8 mouse cellular contexts compared by ENCODE assay signal in genomic region chr12:79191701-79192100, GRCm38 (mm10). TPM values are rescaled to one million over a fixed set of nuclear protein-coding genes. Genes with fewer than 3 reads are reported as not detected.
DNase-seq lines count a peak whose midpoint lies in the region; ATAC-seq and TF ChIP-seq lines count a peak whose summit lies in the region.

No protein-coding gene starts in this region.

- H3K4me2 ChIP-seq in intestine, postnatal 0 days (replicated peaks; ENCODE audit: low read depth): peak overlapping the region; percentile 91
- H3K4me2 ChIP-seq in limb, embryonic 13.5 days (replicated peaks): peak overlapping the region; percentile 85
- H3K4me2 ChIP-seq in midbrain, embryonic 15.5 days: peak overlapping the region; percentile 65

- DNase-seq in 3T3-L1 (ENCODE audit: low read depth, low spot score): peak; percentile 94
- DNase-seq in adrenal gland, postnatal 14 days: peak; percentile 88
- DNase-seq in embryonic facial prominence, embryonic 10.5 days (ENCODE audit: low spot score): peak; percentile 85
- DNase-seq in spleen, adult 2 months (ENCODE audit: low read depth in 1 of 2, low spot score in 2 of 2): peak; percentile 70 to 74

- H3K4me3 ChIP-seq in embryonic facial prominence, embryonic 10.5 days: peak overlapping the region; percentile 78
- peak overlapping the region; percentile 60 for H3K4me3 ChIP-seq in intestine, postnatal 0 days (ENCODE audit: low read depth, low read length)
- peak overlapping the region; percentile 70 for H3K4me3 ChIP-seq in limb, embryonic 13.5 days
- peak overlapping the region; percentile 52 for H3K4me3 ChIP-seq in midbrain, embryonic 15.5 days
- H3K4me3 ChIP-seq in spleen, adult 2 months (ENCODE audit: extremely low read depth, insufficient read depth, insufficient read length): peak overlapping the region; percentile 65

- H3K36me3 ChIP-seq in embryonic facial prominence, embryonic 10.5 days (replicated peaks): peaks cover 19% of the 10 kb centered on the region
- H3K36me3 ChIP-seq in intestine, postnatal 0 days (ENCODE audit: control insufficient read depth, insufficient read depth): peaks cover 17% of the 10 kb centered on the region
- H3K36me3 ChIP-seq in limb, embryonic 13.5 days: peaks cover 17% of the 10 kb centered on the region
- peaks cover under 1% of the 10 kb centered on the region; the same call in 1 of the 2 replicates for H3K36me3 ChIP-seq in midbrain, embryonic 15.5 days (replicated peaks)
- H3K36me3 ChIP-seq in spleen, adult 2 months (ENCODE audit: control insufficient read depth, insufficient read depth, low read length): peaks cover 7% of the 10 kb centered on the region

- H3K27ac ChIP-seq in embryonic facial prominence, embryonic 10.5 days (replicated peaks): peak overlapping the region; percentile 82
- no peak overlapping the region; the same call in 1 of the 2 replicates for H3K27ac ChIP-seq in intestine, postnatal 0 days (ENCODE audit: low read depth, low read length)
- no peak overlapping the region for H3K27ac ChIP-seq in limb, embryonic 13.5 days
- peak overlapping the region; percentile 79 for H3K27ac ChIP-seq in midbrain, embryonic 15.5 days
- no peak overlapping the region for H3K27ac ChIP-seq in spleen, adult 2 months (ENCODE audit: insufficient read depth, low read length)

- peak; percentile 75 for TF ChIP-seq CTCF in intestine, postnatal 0 days (IDR thresholded peaks at IDR 0.05; ENCODE audit: low read depth)
- TF ChIP-seq CTCF in spleen, adult 2 months (IDR thresholded peaks at IDR 0.05; ENCODE audit: extremely low read depth, insufficient read depth, insufficient read length, insufficient replicate concordance): peak; percentile 16; the same call in 1 of the 2 replicates

- H3K9me3 ChIP-seq in embryonic facial prominence, embryonic 10.5 days: no peaks in the 10 kb centered on the region
- no peaks in the 10 kb centered on the region for H3K9me3 ChIP-seq in intestine, postnatal 0 days (ENCODE audit: control insufficient read depth)
- no peaks in the 10 kb centered on the region for H3K9me3 ChIP-seq in limb, embryonic 13.5 days
- no peaks in the 10 kb centered on the region for H3K9me3 ChIP-seq in midbrain, embryonic 15.5 days

- ATAC-seq in granulocyte monocyte progenitor cell, adult 5-6 weeks (replicated peaks; ENCODE audit: poor library complexity, severe bottlenecking): peak; percentile 89
- peak; percentile 82 for ATAC-seq in intestine, postnatal 0 days
- peak; percentile 89 for ATAC-seq in limb, embryonic 13.5 days (ENCODE audit: low FRiP score, low read depth)
- ATAC-seq in midbrain, embryonic 15.5 days (replicated peaks): peak; percentile 82

- H3K27me3 ChIP-seq in embryonic facial prominence, embryonic 10.5 days (replicated peaks; ENCODE audit: low read depth, poor library complexity, severe bottlenecking): no peaks in the 10 kb centered on the region
- H3K27me3 ChIP-seq in intestine, postnatal 0 days (replicated peaks; ENCODE audit: control insufficient read depth, insufficient read depth, low read length): no peaks in the 10 kb centered on the region
- no peaks in the 10 kb centered on the region for H3K27me3 ChIP-seq in limb, embryonic 13.5 days
- no peaks in the 10 kb centered on the region for H3K27me3 ChIP-seq in midbrain, embryonic 15.5 days (replicated peaks)
- H3K27me3 ChIP-seq in spleen, adult 2 months (ENCODE audit: control insufficient read depth, insufficient read depth, low read length): no peaks in the 10 kb centered on the region

- H3K9ac ChIP-seq in intestine, postnatal 0 days (ENCODE audit: low read depth, low read length): peak overlapping the region; percentile 49
- peak overlapping the region; percentile 74 for H3K9ac ChIP-seq in limb, embryonic 13.5 days
- H3K9ac ChIP-seq in midbrain, embryonic 15.5 days: peak overlapping the region; percentile 57

- no peak for TF ChIP-seq POLR2A in spleen, adult 2 months (IDR thresholded peaks at IDR 0.05; ENCODE audit: low read depth, low read length)

- peaks cover 17% of the 10 kb centered on the region for H3K4me1 ChIP-seq in embryonic facial prominence, embryonic 10.5 days
- 0 out of 2 replicates have a peak, but pooled peaks cover 6% of the 10 kb centered on the region for H3K4me1 ChIP-seq in intestine, postnatal 0 days (replicated peaks; ENCODE audit: control insufficient read depth, insufficient read depth, low read length)
- H3K4me1 ChIP-seq in limb, embryonic 13.5 days: peaks cover 11% of the 10 kb centered on the region
- H3K4me1 ChIP-seq in midbrain, embryonic 15.5 days: peaks cover 17% of the 10 kb centered on the region
- H3K4me1 ChIP-seq in spleen, adult 2 months (ENCODE audit: control insufficient read depth, insufficient read depth, insufficient read length): peaks cover 3% of the 10 kb centered on the region; the same call in 1 of the 2 replicates

- WGBS in embryonic facial prominence, embryonic 10.5 days: 4% methylated on average over 14 of the region's 14 CpGs
- 5% methylated on average over 14 of the region's 14 CpGs for whole genome bisulfite sequencing in intestine, postnatal 0 days
- 4% methylated on average over 14 of the region's 14 CpGs for WGBS in limb, embryonic 13.5 days
- 4% methylated on average over 14 of the region's 14 CpGs for WGBS in midbrain, embryonic 15.5 days
- WGBS in spleen, adult 2 months: 7% methylated on average over 14 of the region's 14 CpGs

RNA-seq across cellular contexts. Expression of gene Rdh11, which starts 0.4 kb away (rescaled TPM):
- 15.5 and 18.7 TPM in 2 replicates for total RNA-seq in adrenal gland, postnatal 14 days (2021)
- 20.7 and 24.1 TPM in 2 replicates for polyA plus RNA-seq in embryonic facial prominence, embryonic 10.5 days (2016; fragmentation: Nextera tagmentation; extraction: Ambion mirVana)
- 3.5 and 5.2 TPM in 2 replicates for total RNA-seq in granulocyte monocyte progenitor cell, adult 5-6 weeks (2014; fragmentation: Nextera tagmentation)
- total RNA-seq in granulocyte monocyte progenitor cell, adult 5-6 weeks (2017): 20.9 and 21.2 TPM in 2 replicates
- 10.4 and 11.6 TPM in 2 replicates for polyA plus RNA-seq in intestine, postnatal 0 days (2015; fragmentation: Nextera tagmentation; extraction: Ambion mirVana)
- 23.5 and 27.0 TPM in 2 replicates for polyA plus RNA-seq in limb, embryonic 13.5 days (2015; fragmentation: Nextera tagmentation; extraction: Ambion mirVana)
- 31.0 and 33.7 TPM in 2 replicates for polyA plus RNA-seq in midbrain, embryonic 15.5 days (2015; fragmentation: Nextera tagmentation; extraction: Ambion mirVana)
- polyA plus RNA-seq in spleen, adult 2 months (2012; rRNA removed): 4.3 and 6.0 TPM in 2 replicates

RNA-seq across cellular contexts. Expression of gene Rdh12, which starts 17.0 kb away (rescaled TPM):
- total RNA-seq in adrenal gland, postnatal 14 days (2021): 0.59 and 1.0 TPM in 2 replicates
- polyA plus RNA-seq in embryonic facial prominence, embryonic 10.5 days (2016; fragmentation: Nextera tagmentation; extraction: Ambion mirVana): 1.0 and 1.8 TPM in 2 replicates
- total RNA-seq in granulocyte monocyte progenitor cell, adult 5-6 weeks (2014; fragmentation: Nextera tagmentation): 2.5 and 2.7 TPM in 2 replicates
- total RNA-seq in granulocyte monocyte progenitor cell, adult 5-6 weeks (2017): 5.1 and 8.8 TPM in 2 replicates
- polyA plus RNA-seq in intestine, postnatal 0 days (2015; fragmentation: Nextera tagmentation; extraction: Ambion mirVana): 0.24 and 0.44 TPM in 2 replicates
- 3.5 TPM in 2 replicates for polyA plus RNA-seq in limb, embryonic 13.5 days (2015; fragmentation: Nextera tagmentation; extraction: Ambion mirVana)
- polyA plus RNA-seq in midbrain, embryonic 15.5 days (2015; fragmentation: Nextera tagmentation; extraction: Ambion mirVana): 0.93 and 1.2 TPM in 2 replicates
- polyA plus RNA-seq in spleen, adult 2 months (2012; rRNA removed): 6.5 and 7.0 TPM in 2 replicates

RNA-seq across cellular contexts. Expression of gene Vti1b, which starts 19.2 kb away (rescaled TPM):
- total RNA-seq in adrenal gland, postnatal 14 days (2021): 70.7 and 75.4 TPM in 2 replicates
- 90.8 and 93.5 TPM in 2 replicates for polyA plus RNA-seq in embryonic facial prominence, embryonic 10.5 days (2016; fragmentation: Nextera tagmentation; extraction: Ambion mirVana)
- total RNA-seq in granulocyte monocyte progenitor cell, adult 5-6 weeks (2014; fragmentation: Nextera tagmentation): 48.7 and 57.1 TPM in 2 replicates
- 142 and 217 TPM in 2 replicates for total RNA-seq in granulocyte monocyte progenitor cell, adult 5-6 weeks (2017)
- polyA plus RNA-seq in intestine, postnatal 0 days (2015; fragmentation: Nextera tagmentation; extraction: Ambion mirVana): 142 and 144 TPM in 2 replicates
- 103 and 104 TPM in 2 replicates for polyA plus RNA-seq in limb, embryonic 13.5 days (2015; fragmentation: Nextera tagmentation; extraction: Ambion mirVana)
- polyA plus RNA-seq in midbrain, embryonic 15.5 days (2015; fragmentation: Nextera tagmentation; extraction: Ambion mirVana): 219 and 223 TPM in 2 replicates
- 25.0 and 25.6 TPM in 2 replicates for polyA plus RNA-seq in spleen, adult 2 months (2012; rRNA removed)

Comparison
In these comparisons a context has a peak if more than half of its experiments do, and no peak if none do; other contexts are left out.
1. H3K27ac ChIP-seq: peak in embryonic facial prominence, embryonic 10.5 days (single experiment) and midbrain, embryonic 15.5 days (single experiment); none in intestine, postnatal 0 days (single experiment), limb, embryonic 13.5 days (single experiment) and spleen, adult 2 months (single experiment).
2. Peak in every context shown above with its lines, with median percentiles within 50 percentile points of each other: DNase-seq, H3K4me3 ChIP-seq, ATAC-seq, H3K4me2 ChIP-seq and H3K9ac ChIP-seq.